Mouse (Mus musculus) spleen, postnatal 0 days (tissue): Measurements from ENCODE around the gene Pcp2. TPM values are rescaled to one million over a fixed set of nuclear protein-coding genes. Genes with fewer than 3 reads are reported as not detected.

ENCODE experiments used
- polyA plus RNA-seq: library from polyadenylated mRNA; unstranded; fragments of >200 nt; fragmentation: Nextera tagmentation; extraction: Ambion mirVana; gene quantifications from 2 replicates; pipeline ENCODE4 v1.2.1, GENCODE M21; 2015

Pcp2 gene
- 0.21 and 0.26 TPM in 2 replicates for polyA plus RNA-seq

DNA sequence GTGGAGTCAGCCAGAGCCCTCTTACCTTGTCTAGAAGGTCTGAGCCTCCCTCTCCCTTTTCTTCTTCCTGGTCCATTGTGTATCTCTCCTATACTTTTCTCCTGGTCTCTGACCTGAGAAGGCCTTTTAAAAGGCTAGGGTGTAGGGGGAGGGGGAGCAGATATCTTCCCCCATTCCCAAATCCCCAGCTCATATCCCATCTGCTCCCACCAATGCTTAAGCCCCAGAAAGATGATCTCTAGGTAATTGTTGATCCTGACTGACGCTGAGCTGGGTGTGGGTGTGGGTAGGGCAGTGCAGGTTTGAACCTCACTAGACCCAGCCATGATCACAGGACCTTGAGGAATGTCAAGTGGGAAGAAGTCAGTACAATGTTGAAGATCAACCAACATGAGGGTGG is at the start of gene Pcp2:
Pcp2 (minus strand) TSS at position 101 of the 400 bp plus-strand sequence.

GRCm38 (mm10) chr8:3671980-3672491 is 46.7 kb upstream of the Pcp2 start, which contains the start of gene Fcor:
TSS of gene Fcor (minus strand) at chr8:3672362.

GRCm38 (mm10) chr8:3665507-3665906 is 40.2 kb upstream of the Pcp2 start, which contains the start of gene Mcemp1:
TSS of gene Mcemp1 (plus strand) at chr8:3665754.

GRCm38 (mm10) chr8:3655526-3655925 is 30.2 kb upstream of the Pcp2 start, which contains the start of gene Retn:
TSS of gene Retn (plus strand) at chr8:3655770.

GRCm38 (mm10) chr8:3630647-3631477 is 5.5 kb upstream of the Pcp2 start, which contains the start of gene Stxbp2:
TSS of gene Stxbp2 (plus strand) at chr8:3630955.

GRCm38 (mm10) chr8:3621199-3621970 is 4.0 kb downstream of the Pcp2 start, which contains the start of the genes Xab2 and Pet100:
TSS of gene Xab2 (minus strand) at chr8:3621316.
TSS of gene Pet100 (plus strand) at chr8:3621548.

GRCm38 (mm10) chr8:3586993-3587390 is 38.4 kb downstream of the Pcp2 start, which contains the start of gene Camsap3:
TSS of gene Camsap3 (plus strand) at chr8:3587293.

Other genes starting within 250 kb of the Pcp2 start
- 4.0 and 4.4 TPM in 2 replicates for gene Arhgef18, start 232.5 kb downstream of the Pcp2 start, polyA plus RNA-seq
- gene Pex11g, start 157.9 kb downstream of the Pcp2 start, polyA plus RNA-seq = 2.7 and 2.9 TPM in 2 replicates
- gene Tex45, start 154.7 kb downstream of the Pcp2 start, polyA plus RNA-seq = not detected in 2 replicates
- 7.5 and 9.9 TPM in 2 replicates for gene Zfp358, start 132.4 kb downstream of the Pcp2 start, polyA plus RNA-seq
- 21.6 and 26.6 TPM in 2 replicates for gene Mcoln1, start 125.1 kb downstream of the Pcp2 start, polyA plus RNA-seq
- gene Pnpla6, start 110.2 kb downstream of the Pcp2 start, polyA plus RNA-seq = 11.6 and 13.9 TPM in 2 replicates
- 0.13 TPM in 1 of 2 replicates, not detected in the other for gene C330021F23Rik, start 57.6 kb downstream of the Pcp2 start, polyA plus RNA-seq
- 1.1 and 1.3 TPM in 2 replicates for gene Camsap3, start 38.3 kb downstream of the Pcp2 start, polyA plus RNA-seq
- gene Xab2, start 4.2 kb downstream of the Pcp2 start, polyA plus RNA-seq = 31.8 and 33.8 TPM in 2 replicates
- 124 TPM in 2 replicates for gene Pet100, start 4.0 kb downstream of the Pcp2 start, polyA plus RNA-seq
- gene Stxbp2, start 5.4 kb upstream of the Pcp2 start, polyA plus RNA-seq = 67.6 and 74.2 TPM in 2 replicates
- gene Retn, start 30.2 kb upstream of the Pcp2 start, polyA plus RNA-seq = 0.51 and 0.76 TPM in 2 replicates
- gene Mcemp1, start 40.2 kb upstream of the Pcp2 start, polyA plus RNA-seq = 35.9 and 48.3 TPM in 2 replicates
- 5.9 and 7.1 TPM in 2 replicates for gene Fcor, start 46.8 kb upstream of the Pcp2 start, polyA plus RNA-seq
- 17.6 and 19.0 TPM in 2 replicates for gene Trappc5, start 50.8 kb upstream of the Pcp2 start, polyA plus RNA-seq
- gene Fcer2a, start 68.6 kb upstream of the Pcp2 start, polyA plus RNA-seq = 0.18 and 0.27 TPM in 2 replicates
- gene Clec4g, start 95.1 kb upstream of the Pcp2 start, polyA plus RNA-seq = 0.13 and 0.16 TPM in 2 replicates
- 0.14 and 0.36 TPM in 2 replicates for gene Cd209a, start 123.4 kb upstream of the Pcp2 start, polyA plus RNA-seq
- not detected in 2 replicates for gene Cd209e, start 228.8 kb upstream of the Pcp2 start, polyA plus RNA-seq